Mouse (Mus musculus): ENCODE measurements around the gene Myo5c.

DNA sequence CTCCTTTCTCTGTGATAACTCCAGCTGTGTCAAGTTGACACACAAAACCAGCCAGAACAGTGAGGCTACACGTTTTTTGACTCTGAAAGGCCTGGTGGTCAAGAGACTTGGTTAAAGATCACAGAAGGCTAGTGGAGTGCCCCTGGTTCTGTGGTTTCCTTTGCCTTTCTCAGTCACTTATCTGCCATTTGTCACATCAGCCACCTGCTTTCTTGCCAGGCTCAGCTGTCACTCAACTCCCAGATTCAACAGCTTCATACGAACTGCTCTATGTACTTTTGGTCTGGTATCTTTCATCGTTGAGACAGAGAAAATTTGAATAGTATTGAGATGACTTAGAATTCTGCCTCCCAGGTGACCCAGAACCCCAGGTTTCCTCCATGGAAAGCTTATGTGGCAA lies 21.9 kb downstream of the Myo5c start:
- TF ChIP-seq POLR2A (IDR thresholded peaks at IDR 0.05; ENCODE audit: insufficient read depth, low read depth, low read length): no peak
- no peak for TF ChIP-seq CTCF (IDR thresholded peaks at IDR 0.05; ENCODE audit: insufficient read depth, low read depth, low read length)

Data from olfactory bulb, adult 2 months (tissue).